Mouse (Mus musculus): Measurements from ENCODE around the gene Atp6v1a. TPM values are rescaled to one million over a fixed set of nuclear protein-coding genes. Genes with fewer than 3 reads are reported as not detected.

The Atp6v1a gene
- polyA plus RNA-seq, 1 experiment from 2014 or later = 56.4 TPM

GRCm38 (mm10) chr16:44124713-44125112, 14.8 kb downstream of the Atp6v1a start:
- Histone ChIP-seq H3K27ac (ENCODE audit: low read depth) (no peak overlapping the region), H3K4me1 (ENCODE audit: insufficient read depth) (no peaks in the 10 kb centered on the region), H3K9me3 (ENCODE audit: low read depth, low read length) (no peaks in the 10 kb centered on the region), H3K4me3 (ENCODE audit: low read depth, low read length) (no peak overlapping the region), H3K27me3 (ENCODE audit: insufficient read depth, low read length) (no peaks in the 10 kb centered on the region), H3K4me2 (no peak overlapping the region), H3K9ac (no peak overlapping the region), H3K36me3 (ENCODE audit: insufficient read depth) (no peaks in the 10 kb centered on the region)
- 96% methylated on average over 1 of the region's 1 CpGs for WGBS
- ATAC-seq (ENCODE audit: insufficient read depth) = no peak
- no peak for DNase-seq
- TF ChIP-seq CTCF (IDR thresholded peaks at IDR 0.05; ENCODE audit: low read depth) = no peak

GRCm38 (mm10) chr16:44123786-44124185, 15.7 kb downstream of the Atp6v1a start:
- no peak for DNase-seq
- Histone ChIP-seq H3K36me3 (ENCODE audit: insufficient read depth) (no peaks in the 10 kb centered on the region), H3K9me3 (ENCODE audit: low read depth, low read length) (no peaks in the 10 kb centered on the region), H3K4me3 (ENCODE audit: low read depth, low read length) (no peak overlapping the region), H3K27me3 (ENCODE audit: insufficient read depth, low read length) (no peaks in the 10 kb centered on the region), H3K9ac (no peak overlapping the region), H3K4me2 (no peak overlapping the region), H3K27ac (ENCODE audit: low read depth) (no peak overlapping the region), H3K4me1 (ENCODE audit: insufficient read depth) (no peaks in the 10 kb centered on the region)
- 76% methylated on average over 2 of the region's 2 CpGs for WGBS
- no peak for ATAC-seq (ENCODE audit: insufficient read depth)
- no peak for TF ChIP-seq CTCF (IDR thresholded peaks at IDR 0.05; ENCODE audit: low read depth)

- 79% methylated on average over 7 of the region's 7 CpGs for WGBS
- no peak overlapping the region for H3K27ac ChIP-seq (ENCODE audit: low read depth)
- H3K4me3 ChIP-seq (ENCODE audit: low read depth, low read length) = no peak overlapping the region
- no peak overlapping the region for H3K9ac ChIP-seq
- ATAC-seq (ENCODE audit: insufficient read depth) (no peak), DNase-seq (no peak)
- H3K9me3 ChIP-seq (ENCODE audit: low read depth, low read length) = no peaks in the 10 kb centered on the region
- no peak for TF ChIP-seq CTCF (IDR thresholded peaks at IDR 0.05; ENCODE audit: low read depth)
- H3K36me3 ChIP-seq (ENCODE audit: insufficient read depth) = no peaks in the 10 kb centered on the region
- no peaks in the 10 kb centered on the region for H3K4me1 ChIP-seq (ENCODE audit: insufficient read depth)
- H3K4me2 ChIP-seq = no peak overlapping the region
- H3K27me3 ChIP-seq (ENCODE audit: insufficient read depth, low read length) = no peaks in the 10 kb centered on the region
These were observed 16.4 kb downstream of the Atp6v1a start for GRCm38 (mm10) chr16:44122982-44123725.

- Histone ChIP-seq H3K4me2 (no peak overlapping the region), H3K9ac (no peak overlapping the region)
These were observed 16.9 kb downstream of the Atp6v1a start for GRCm38 (mm10) chr16:44122574-44122973.

GRCm38 (mm10) chr16:44122122-44122521, 17.4 kb downstream of the Atp6v1a start:
- no peak for TF ChIP-seq CTCF (IDR thresholded peaks at IDR 0.05; ENCODE audit: low read depth)
- 89% methylated on average over 6 of the region's 6 CpGs for WGBS
- Histone ChIP-seq H3K4me2 (no peak overlapping the region), H3K27ac (ENCODE audit: low read depth) (no peak overlapping the region), H3K4me3 (ENCODE audit: low read depth, low read length) (no peak overlapping the region), H3K9me3 (ENCODE audit: low read depth, low read length) (no peaks in the 10 kb centered on the region), H3K4me1 (ENCODE audit: insufficient read depth) (no peaks in the 10 kb centered on the region), H3K36me3 (ENCODE audit: insufficient read depth) (no peaks in the 10 kb centered on the region), H3K27me3 (ENCODE audit: insufficient read depth, low read length) (no peaks in the 10 kb centered on the region), H3K9ac (no peak overlapping the region)
- no peak for ATAC-seq (ENCODE audit: insufficient read depth)
- no peak for DNase-seq

More at GRCm38 (mm10) chr16:44122574-44122973, 16.9 kb downstream of the Atp6v1a start:
- no peak for TF ChIP-seq CTCF (IDR thresholded peaks at IDR 0.05; ENCODE audit: low read depth)
- H3K36me3 ChIP-seq (ENCODE audit: insufficient read depth) = no peaks in the 10 kb centered on the region
- H3K27ac ChIP-seq (ENCODE audit: low read depth) = no peak overlapping the region
- H3K4me1 ChIP-seq (ENCODE audit: insufficient read depth) = no peaks in the 10 kb centered on the region
- no peaks in the 10 kb centered on the region for H3K27me3 ChIP-seq (ENCODE audit: insufficient read depth, low read length)
- DNase-seq (no peak), ATAC-seq (ENCODE audit: insufficient read depth) (no peak)
- WGBS = 78% methylated on average over 6 of the region's 6 CpGs
- H3K9me3 ChIP-seq (ENCODE audit: low read depth, low read length) = no peaks in the 10 kb centered on the region
- H3K4me3 ChIP-seq (ENCODE audit: low read depth, low read length) = no peak overlapping the region

- DNase-seq (no peak), ATAC-seq (ENCODE audit: insufficient read depth) (no peak)
- no peak overlapping the region for H3K27ac ChIP-seq (ENCODE audit: low read depth)
- no peak overlapping the region for H3K4me3 ChIP-seq (ENCODE audit: low read depth, low read length)
- no peaks in the 10 kb centered on the region for H3K4me1 ChIP-seq (ENCODE audit: insufficient read depth)
- H3K9ac ChIP-seq = no peak overlapping the region
- H3K36me3 ChIP-seq (ENCODE audit: insufficient read depth) = peaks cover 7% of the 10 kb centered on the region; the same call in 1 of the 2 replicates
- H3K4me2 ChIP-seq = no peak overlapping the region
- WGBS = 86% methylated on average over 7 of the region's 7 CpGs
- no peak for TF ChIP-seq CTCF (IDR thresholded peaks at IDR 0.05; ENCODE audit: low read depth)
- H3K27me3 ChIP-seq (ENCODE audit: insufficient read depth, low read length) = no peaks in the 10 kb centered on the region
- H3K9me3 ChIP-seq (ENCODE audit: low read depth, low read length) = no peaks in the 10 kb centered on the region
These were observed 19.6 kb downstream of the Atp6v1a start for GRCm38 (mm10) chr16:44119753-44120501.

- H3K4me2 ChIP-seq = no peak overlapping the region
- no peak overlapping the region for H3K9ac ChIP-seq
- H3K27ac ChIP-seq (ENCODE audit: low read depth) = no peak overlapping the region
- DNase-seq (peak; percentile 47), ATAC-seq (ENCODE audit: insufficient read depth) (no peak)
- no peaks in the 10 kb centered on the region for H3K27me3 ChIP-seq (ENCODE audit: insufficient read depth, low read length)
- no peaks in the 10 kb centered on the region for H3K4me1 ChIP-seq (ENCODE audit: insufficient read depth)
- H3K36me3 ChIP-seq (ENCODE audit: insufficient read depth) = peaks cover 59% of the 10 kb centered on the region
- H3K9me3 ChIP-seq (ENCODE audit: low read depth, low read length) = no peaks in the 10 kb centered on the region
- 48% methylated on average over 4 of the region's 4 CpGs for WGBS
- TF ChIP-seq CTCF (IDR thresholded peaks at IDR 0.05; ENCODE audit: low read depth) = no peak
- no peak overlapping the region for H3K4me3 ChIP-seq (ENCODE audit: low read depth, low read length)
These were observed 30.5 kb downstream of the Atp6v1a start for GRCm38 (mm10) chr16:44109002-44109401.
